Mouse (Mus musculus): ENCODE measurements around the gene Atp2a3. TPM values are rescaled to one million over a fixed set of nuclear protein-coding genes. Genes with fewer than 3 reads are reported as not detected.

Atp2a3 gene
- polyA plus RNA-seq, 2 experiments: 2.3 to 2.6 TPM

DNA sequence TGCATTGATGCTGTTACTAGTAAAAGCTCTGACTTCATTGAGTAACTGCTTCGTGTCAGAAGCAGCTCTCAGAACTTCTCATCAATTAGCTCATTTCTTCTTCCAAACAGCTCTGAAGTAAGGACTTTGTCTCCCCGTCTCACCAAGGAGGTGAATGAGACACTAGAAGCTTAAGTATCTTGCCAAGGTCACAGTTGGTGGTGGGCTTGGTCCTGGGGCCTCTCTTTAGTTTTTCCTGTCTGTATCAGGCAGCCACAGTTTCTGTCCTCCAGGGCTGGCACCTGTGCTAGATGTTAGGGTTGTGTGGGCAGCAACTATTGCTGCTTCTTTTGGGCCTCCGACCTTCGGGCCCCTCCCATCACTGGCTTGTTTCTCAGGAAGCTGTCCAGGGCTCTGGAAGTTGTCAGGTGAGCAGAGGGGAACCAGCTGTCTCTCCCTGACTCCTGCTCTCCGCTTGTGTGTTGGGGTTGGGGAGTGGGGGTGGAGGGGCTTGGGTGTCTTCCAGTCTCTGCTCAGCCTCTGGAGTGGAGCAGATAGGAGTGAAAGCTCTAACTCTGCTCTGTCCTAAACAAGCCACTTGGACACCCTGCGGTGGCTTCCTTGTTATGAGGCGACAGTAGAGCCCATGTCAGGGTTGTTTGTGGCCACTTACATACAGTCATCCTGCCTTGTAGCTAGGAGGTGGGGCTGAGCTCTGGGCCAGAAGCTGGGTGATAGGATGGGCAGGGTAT is 2.3 kb downstream of the Atp2a3 start:
- no peak overlapping the region for H3K4me3 ChIP-seq (replicated peaks; ENCODE audit: low read length)
- WGBS: 34% methylated on average over 7 of the region's 7 CpGs

DNA sequence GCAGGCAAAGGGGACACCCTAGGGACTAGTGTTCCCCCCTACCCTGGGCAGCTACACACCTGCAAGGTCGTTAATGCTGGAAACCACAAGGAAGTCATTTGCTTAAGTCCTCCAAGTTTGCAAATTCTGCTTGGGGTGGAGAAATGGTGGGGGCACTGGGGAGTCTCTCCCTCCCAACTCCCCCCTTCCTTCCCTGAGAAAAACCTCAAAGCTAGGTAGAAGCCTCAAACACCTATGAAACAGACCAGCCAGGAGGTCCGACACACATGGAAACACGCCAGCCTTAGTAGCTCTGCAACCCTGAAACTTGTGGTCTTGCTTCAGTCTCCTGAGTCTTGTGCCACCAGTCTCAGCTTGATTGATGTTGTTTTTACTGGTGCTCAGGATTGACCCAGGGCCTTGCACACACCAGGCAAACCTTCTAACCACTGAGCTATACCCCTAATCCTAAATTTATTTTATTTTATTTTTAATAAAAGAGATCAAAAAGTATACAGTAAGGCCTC is 2.9 kb downstream of the Atp2a3 start:
- H3K36me3 ChIP-seq (ENCODE audit: control insufficient read depth, insufficient read depth, low read length): no peaks in the 10 kb centered on the region
- DNase-seq (ENCODE audit: low spot score): no peak
- H3K27me3 ChIP-seq (ENCODE audit: control insufficient read depth, insufficient read depth, low read length): peaks cover 44% of the 10 kb centered on the region
- 51% methylated on average over 3 of the region's 3 CpGs for WGBS
- H3K4me1 ChIP-seq (ENCODE audit: control insufficient read depth, insufficient read depth, low read length): 0 out of 2 replicates have a peak, but pooled peaks cover 3% of the 10 kb centered on the region
- H3K4me2 ChIP-seq (replicated peaks; ENCODE audit: low read depth, low read length, severe bottlenecking): no peak overlapping the region
- ATAC-seq (ENCODE audit: low FRiP score, low read depth): no peak
- H3K4me3 ChIP-seq (replicated peaks; ENCODE audit: low read length): no peak overlapping the region
- TF ChIP-seq POLR2A (IDR thresholded peaks at IDR 0.05; ENCODE audit: borderline replicate concordance, extremely low read depth, insufficient read depth, insufficient read length): no peak
- no peak overlapping the region for H3K27ac ChIP-seq (replicated peaks; ENCODE audit: low read depth, low read length)
- H3K9me3 ChIP-seq (ENCODE audit: control insufficient read depth, low read length): no peaks in the 10 kb centered on the region
- no peak overlapping the region for H3K9ac ChIP-seq (ENCODE audit: low read depth, low read length, severe bottlenecking)

More for the DNA sequence above, 2.3 kb downstream of the Atp2a3 start:
- H3K27ac ChIP-seq (replicated peaks; ENCODE audit: low read depth, low read length): no peak overlapping the region
- peaks cover 44% of the 10 kb centered on the region for H3K27me3 ChIP-seq (ENCODE audit: control insufficient read depth, insufficient read depth, low read length)
- no peak overlapping the region for H3K4me2 ChIP-seq (replicated peaks; ENCODE audit: low read depth, low read length, severe bottlenecking)
- no peaks in the 10 kb centered on the region for H3K9me3 ChIP-seq (ENCODE audit: control insufficient read depth, low read length)
- H3K36me3 ChIP-seq (ENCODE audit: control insufficient read depth, insufficient read depth, low read length): no peaks in the 10 kb centered on the region
- 0 out of 2 replicates have a peak, but pooled peaks cover 3% of the 10 kb centered on the region for H3K4me1 ChIP-seq (ENCODE audit: control insufficient read depth, insufficient read depth, low read length)
- ATAC-seq (ENCODE audit: low FRiP score, low read depth): no peak
- H3K9ac ChIP-seq (ENCODE audit: low read depth, low read length, severe bottlenecking): no peak overlapping the region
- DNase-seq (ENCODE audit: low spot score): no peak
- TF ChIP-seq POLR2A (IDR thresholded peaks at IDR 0.05; ENCODE audit: borderline replicate concordance, extremely low read depth, insufficient read depth, insufficient read length): no peak

DNA sequence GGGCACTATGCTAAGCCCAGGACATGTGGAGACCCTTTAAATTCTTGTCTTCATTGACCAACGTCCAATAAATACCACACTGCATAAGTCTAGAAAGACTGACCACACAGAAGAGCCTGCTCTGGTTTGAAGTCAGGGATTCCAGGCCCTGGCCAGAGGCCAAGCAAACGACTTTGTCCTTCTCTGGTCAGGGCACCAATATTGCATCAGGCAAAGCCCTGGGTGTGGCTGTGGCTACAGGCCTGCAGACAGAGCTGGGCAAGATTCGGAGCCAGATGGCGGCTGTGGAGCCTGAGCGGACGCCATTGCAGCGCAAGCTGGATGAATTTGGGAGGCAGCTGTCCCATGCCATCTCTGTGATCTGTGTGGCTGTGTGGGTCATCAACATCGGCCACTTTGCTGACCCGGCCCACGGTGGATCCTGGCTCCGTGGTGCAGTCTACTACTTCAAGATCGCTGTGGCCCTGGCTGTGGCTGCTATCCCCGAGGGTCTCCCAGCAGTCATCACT is 14.1 kb downstream of the Atp2a3 start:
- 78% methylated on average over 13 of the region's 13 CpGs for WGBS
- H3K9me3 ChIP-seq (ENCODE audit: control insufficient read depth, low read length): no peaks in the 10 kb centered on the region
- DNase-seq (ENCODE audit: low spot score): no peak
- no peaks in the 10 kb centered on the region for H3K36me3 ChIP-seq (ENCODE audit: control insufficient read depth, insufficient read depth, low read length)
- H3K4me3 ChIP-seq (replicated peaks; ENCODE audit: low read length): no peak overlapping the region
- H3K4me2 ChIP-seq (replicated peaks; ENCODE audit: low read depth, low read length, severe bottlenecking): no peak overlapping the region
- no peak for ATAC-seq (ENCODE audit: low FRiP score, low read depth)
- no peak overlapping the region for H3K27ac ChIP-seq (replicated peaks; ENCODE audit: low read depth, low read length)
- H3K4me1 ChIP-seq (ENCODE audit: control insufficient read depth, insufficient read depth, low read length): no peaks in the 10 kb centered on the region
- TF ChIP-seq POLR2A (IDR thresholded peaks at IDR 0.05; ENCODE audit: borderline replicate concordance, extremely low read depth, insufficient read depth, insufficient read length): no peak
- no peaks in the 10 kb centered on the region; the same call in 1 of the 2 replicates for H3K27me3 ChIP-seq (ENCODE audit: control insufficient read depth, insufficient read depth, low read length)
- H3K9ac ChIP-seq (ENCODE audit: low read depth, low read length, severe bottlenecking): no peak overlapping the region

DNA sequence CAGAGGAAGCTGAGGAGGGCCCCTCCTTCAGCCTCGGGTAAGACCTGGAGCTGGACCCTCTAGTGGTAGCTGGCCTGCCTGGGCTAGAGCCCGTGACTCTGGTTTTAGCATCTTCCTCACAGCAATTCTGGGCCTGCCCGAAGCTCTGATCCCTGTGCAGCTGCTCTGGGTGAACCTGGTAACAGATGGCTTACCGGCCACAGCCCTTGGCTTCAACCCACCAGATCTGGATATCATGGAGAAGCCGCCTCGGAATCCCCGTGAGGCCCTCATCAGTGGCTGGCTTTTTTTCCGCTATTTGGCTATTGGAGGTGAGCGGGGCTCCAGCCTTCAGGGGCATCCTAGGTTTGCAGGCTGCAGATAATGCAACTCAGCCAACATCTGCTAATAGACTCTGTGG is 21.5 kb downstream of the Atp2a3 start:
- DNase-seq (ENCODE audit: low spot score) (no peak), ATAC-seq (ENCODE audit: low FRiP score, low read depth) (no peak)
- H3K9ac ChIP-seq (ENCODE audit: low read depth, low read length, severe bottlenecking): no peak overlapping the region
- WGBS: 79% methylated on average over 9 of the region's 9 CpGs
- H3K36me3 ChIP-seq (ENCODE audit: control insufficient read depth, insufficient read depth, low read length): no peaks in the 10 kb centered on the region
- no peak for TF ChIP-seq POLR2A (IDR thresholded peaks at IDR 0.05; ENCODE audit: borderline replicate concordance, extremely low read depth, insufficient read depth, insufficient read length)
- no peaks in the 10 kb centered on the region for H3K9me3 ChIP-seq (ENCODE audit: control insufficient read depth, low read length)
- no peak overlapping the region for H3K27ac ChIP-seq (replicated peaks; ENCODE audit: low read depth, low read length)
- H3K4me2 ChIP-seq (replicated peaks; ENCODE audit: low read depth, low read length, severe bottlenecking): no peak overlapping the region
- no peaks in the 10 kb centered on the region for H3K4me1 ChIP-seq (ENCODE audit: control insufficient read depth, insufficient read depth, low read length)
- no peak overlapping the region for H3K4me3 ChIP-seq (replicated peaks; ENCODE audit: low read length)
- H3K27me3 ChIP-seq (ENCODE audit: control insufficient read depth, insufficient read depth, low read length): no peaks in the 10 kb centered on the region

DNA sequence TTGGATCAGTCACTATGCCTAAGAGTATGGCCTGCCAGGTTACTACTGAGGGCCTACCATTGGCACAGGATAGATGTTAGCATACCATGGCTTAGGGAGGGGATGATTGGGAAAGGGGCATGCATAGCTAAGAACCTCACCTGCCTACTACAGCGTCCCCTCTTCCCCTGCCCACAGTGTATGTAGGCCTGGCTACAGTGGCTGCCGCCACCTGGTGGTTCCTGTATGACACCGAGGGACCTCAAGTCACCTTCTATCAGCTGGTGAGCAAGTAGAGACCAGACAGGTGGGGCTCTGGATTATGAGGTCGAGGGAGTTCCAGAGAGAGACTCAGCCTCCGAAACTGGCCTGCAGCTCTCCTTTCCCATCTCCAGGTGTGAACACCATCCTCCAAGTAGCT is 22.3 kb downstream of the Atp2a3 start:
- no peak for DNase-seq (ENCODE audit: low spot score)
- no peak overlapping the region for H3K9ac ChIP-seq (ENCODE audit: low read depth, low read length, severe bottlenecking)
- H3K4me1 ChIP-seq (ENCODE audit: control insufficient read depth, insufficient read depth, low read length): no peaks in the 10 kb centered on the region
- no peaks in the 10 kb centered on the region for H3K36me3 ChIP-seq (ENCODE audit: control insufficient read depth, insufficient read depth, low read length)
- no peak overlapping the region for H3K4me3 ChIP-seq (replicated peaks; ENCODE audit: low read length)
- H3K4me2 ChIP-seq (replicated peaks; ENCODE audit: low read depth, low read length, severe bottlenecking): no peak overlapping the region
- H3K27me3 ChIP-seq (ENCODE audit: control insufficient read depth, insufficient read depth, low read length): no peaks in the 10 kb centered on the region
- H3K27ac ChIP-seq (replicated peaks; ENCODE audit: low read depth, low read length): no peak overlapping the region
- no peaks in the 10 kb centered on the region for H3K9me3 ChIP-seq (ENCODE audit: control insufficient read depth, low read length)
- TF ChIP-seq POLR2A (IDR thresholded peaks at IDR 0.05; ENCODE audit: borderline replicate concordance, extremely low read depth, insufficient read depth, insufficient read length): no peak
- ATAC-seq (ENCODE audit: low FRiP score, low read depth): no peak
- 33% methylated on average over 5 of the region's 5 CpGs for WGBS
